Mouse (Mus musculus) liver, adult 2 months (tissue): ENCODE data around the gene Inafm1. TPM values are rescaled to one million over a fixed set of nuclear protein-coding genes. Genes with fewer than 3 reads are reported as not detected.

ENCODE experiments used
- DNase-seq: peaks from one replicate; pipeline ENCODE4 v3.0.0-alpha.2; 2011; ENCODE audit warnings: low read depth, low spot score; ENCODE audit errors: extremely low read depth
- H3K27ac ChIP-seq: fragments of 200-500 bp; replicated peaks from 2 replicates; pipeline ENCODE4 v1.5.1; 2012; ENCODE audit warnings: low read depth, mild to moderate bottlenecking, control low read depth, inconsistent platforms, low read length; ENCODE audit not compliant: insufficient read depth
- H3K27me3 ChIP-seq: fragments of 200-500 bp; 2 replicates; pipeline ENCODE4 v1.6.1; 2012; ENCODE audit warnings: mild to moderate bottlenecking, moderate library complexity, low read length, inconsistent platforms; ENCODE audit not compliant: control insufficient read depth, insufficient read depth
- H3K36me3 ChIP-seq: fragments of 200-500 bp; 2 replicates; pipeline ENCODE4 v1.6.1; 2012; ENCODE audit warnings: low read length, inconsistent platforms; ENCODE audit not compliant: control insufficient read depth, insufficient read depth
- H3K4me1 ChIP-seq: fragments of 200-500 bp; 2 replicates; pipeline ENCODE4 v1.6.1; 2011; ENCODE audit warnings: low read length; ENCODE audit not compliant: control insufficient read depth, insufficient read depth
- H3K4me3 ChIP-seq: fragments of 200-500 bp; 2 replicates; pipeline ENCODE4 v1.5.1; 2011; ENCODE audit warnings: low read depth, mild to moderate bottlenecking, control low read depth, low read length, moderate library complexity; ENCODE audit not compliant: insufficient read depth
- H3K79me2 ChIP-seq: fragments of 200-500 bp; 2 replicates; pipeline ENCODE4 v1.6.1; 2012; ENCODE audit warnings: inconsistent platforms, mild to moderate bottlenecking, low read length, moderate library complexity; ENCODE audit not compliant: control insufficient read depth, insufficient read depth
- H3K9ac ChIP-seq: fragments of 200-500 bp; 2 replicates; pipeline ENCODE4 v1.6.1; 2012; ENCODE audit warnings: low read depth, mild to moderate bottlenecking, control low read depth, inconsistent platforms, low read length
- CTCF ChIP-seq: fragments of 200-500 bp; IDR thresholded peaks from 2 replicates; pipeline ENCODE4 v1.5.1; 2011; ENCODE audit warnings: low read depth, low read length, control low read depth
- POLR2A ChIP-seq: fragments of 200-500 bp; IDR thresholded peaks from 2 replicates; pipeline ENCODE4 v1.6.1; 2011; ENCODE audit warnings: low read length, control low read depth; ENCODE audit not compliant: insufficient read depth; ENCODE audit errors: extremely low read depth
- WGBS: fragments of 180-500 bp; shearing (Covaris S2); methylation state at CpG from one replicate; pipeline ENCODE4 v1.1.7; 2018; 5-methylcytosine and 5-hydroxymethylcytosine counted together
- polyA plus RNA-seq: library from polyadenylated mRNA; depleted of rRNA; stranded (reverse); fragments of >200 nt; gene quantifications from 2 replicates; pipeline ENCODE4 v1.2.3, GENCODE M21; 2012
- total RNA-seq: library from RNA; depleted of rRNA; stranded (reverse); fragments of >200 nt; gene quantifications from 2 replicates; pipeline ENCODE4 v1.2.3, GENCODE M21; 2014

Inafm1 gene
- total and polyA plus RNA-seq, 2 experiments, result 1.9 to 8.8 TPM

DNA sequence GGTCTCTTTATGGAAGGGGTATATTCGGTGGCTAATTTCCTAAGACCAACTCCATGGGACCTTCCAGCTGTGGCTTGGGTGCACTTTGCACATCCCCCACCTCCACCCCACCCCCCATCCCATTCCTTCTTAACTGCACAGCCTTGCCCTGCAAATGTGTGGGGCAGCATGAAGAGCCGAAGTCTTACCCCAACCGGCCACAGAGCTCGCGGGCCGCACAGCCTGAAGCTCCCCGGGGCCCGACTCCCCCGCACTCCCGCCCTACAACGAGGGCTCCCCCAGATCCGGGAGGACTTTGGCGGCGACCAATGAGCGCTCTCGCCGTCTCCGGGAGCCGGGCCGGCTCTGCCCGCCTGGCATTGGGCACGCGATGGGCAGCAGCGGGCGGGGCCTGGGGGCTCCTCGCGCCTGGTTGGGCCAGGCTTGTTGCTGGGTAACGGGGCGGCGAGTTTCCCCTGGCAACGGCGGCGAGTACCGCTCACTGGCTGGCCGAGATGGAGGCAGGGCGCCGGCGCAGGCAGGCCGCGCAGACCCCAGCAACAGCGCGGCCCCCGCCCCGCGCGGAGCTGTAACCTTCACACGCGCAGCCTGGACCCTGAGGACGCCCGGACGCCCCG is 26.1 kb upstream of the Inafm1 start:
- Histone ChIP-seq H3K4me1 (peaks cover 7% of the 10 kb centered on the region; the same call in 1 of the 2 replicates), H3K9ac (peak overlapping the region; percentile 26; the same call in 1 of the 2 replicates), H3K4me3 (peak overlapping the region; percentile 17; the same call in 1 of the 2 replicates), H3K79me2 (no peaks in the 10 kb centered on the region), H3K27me3 (no peaks in the 10 kb centered on the region), H3K36me3 (no peaks in the 10 kb centered on the region), H3K27ac (no peak overlapping the region)
- 3% methylated on average over 52 of the region's 52 CpGs for WGBS
- TF ChIP-seq POLR2A, result no peak
- TF ChIP-seq CTCF, result no peak
- peak; percentile 48 for DNase-seq

DNA sequence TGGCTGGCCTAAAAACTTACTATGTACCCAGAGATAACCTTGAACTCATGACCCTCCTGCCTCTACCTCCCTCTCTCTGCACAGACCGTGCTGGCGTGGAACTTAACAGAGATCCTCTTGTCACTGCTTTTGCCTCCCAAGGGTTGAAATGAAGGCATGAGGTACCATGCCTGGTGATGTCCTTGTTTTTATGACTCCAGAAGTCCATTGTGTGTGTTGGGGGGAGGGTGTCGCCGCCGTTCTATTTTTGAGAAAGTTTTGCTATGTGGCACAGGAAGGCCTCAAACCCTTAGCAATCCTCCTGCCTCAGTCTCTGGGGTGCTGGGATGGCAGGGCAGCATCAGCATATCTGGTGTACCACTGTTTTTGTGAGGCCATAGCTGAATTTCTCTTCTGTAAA is 25.5 kb upstream of the Inafm1 start:
- peaks cover 7% of the 10 kb centered on the region; the same call in 1 of the 2 replicates for H3K4me1 ChIP-seq
- H3K9ac ChIP-seq, result no peak overlapping the region
- 85% methylated on average over 5 of the region's 5 CpGs for WGBS
- H3K4me3 ChIP-seq, result no peak overlapping the region
- TF ChIP-seq CTCF (no peak), POLR2A (no peak)
- H3K27ac ChIP-seq, result no peak overlapping the region
- no peak for DNase-seq
- no peaks in the 10 kb centered on the region for H3K36me3 ChIP-seq
- no peaks in the 10 kb centered on the region for H3K27me3 ChIP-seq
- no peaks in the 10 kb centered on the region for H3K79me2 ChIP-seq

DNA sequence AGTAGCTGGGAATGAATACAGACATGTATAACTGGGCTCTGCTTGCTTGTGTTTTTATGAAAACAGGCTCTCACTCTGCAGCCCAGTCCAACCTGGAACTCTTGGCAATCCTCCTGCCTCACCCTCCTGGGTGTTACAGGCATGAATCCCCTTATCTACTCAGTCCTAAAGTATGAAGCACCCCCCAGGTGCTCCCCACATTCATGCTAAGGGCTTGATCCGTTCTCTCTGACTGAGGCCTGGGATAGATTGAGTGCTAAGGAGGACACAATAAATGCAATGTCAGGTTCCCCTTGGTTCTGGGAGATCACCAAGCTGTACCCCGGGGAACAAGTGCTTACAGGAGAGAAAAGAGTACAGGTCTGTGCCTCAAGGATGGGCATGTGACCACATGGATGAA is 24.2 kb upstream of the Inafm1 start:
- Histone ChIP-seq H3K36me3 (no peaks in the 10 kb centered on the region), H3K27ac (no peak overlapping the region), H3K4me3 (no peak overlapping the region), H3K9ac (no peak overlapping the region), H3K4me1 (peaks cover 7% of the 10 kb centered on the region; the same call in 1 of the 2 replicates), H3K79me2 (no peaks in the 10 kb centered on the region), H3K27me3 (no peaks in the 10 kb centered on the region)
- WGBS, result 69% methylated on average over 2 of the region's 2 CpGs
- no peak for DNase-seq
- TF ChIP-seq POLR2A (no peak), CTCF (no peak)

DNA sequence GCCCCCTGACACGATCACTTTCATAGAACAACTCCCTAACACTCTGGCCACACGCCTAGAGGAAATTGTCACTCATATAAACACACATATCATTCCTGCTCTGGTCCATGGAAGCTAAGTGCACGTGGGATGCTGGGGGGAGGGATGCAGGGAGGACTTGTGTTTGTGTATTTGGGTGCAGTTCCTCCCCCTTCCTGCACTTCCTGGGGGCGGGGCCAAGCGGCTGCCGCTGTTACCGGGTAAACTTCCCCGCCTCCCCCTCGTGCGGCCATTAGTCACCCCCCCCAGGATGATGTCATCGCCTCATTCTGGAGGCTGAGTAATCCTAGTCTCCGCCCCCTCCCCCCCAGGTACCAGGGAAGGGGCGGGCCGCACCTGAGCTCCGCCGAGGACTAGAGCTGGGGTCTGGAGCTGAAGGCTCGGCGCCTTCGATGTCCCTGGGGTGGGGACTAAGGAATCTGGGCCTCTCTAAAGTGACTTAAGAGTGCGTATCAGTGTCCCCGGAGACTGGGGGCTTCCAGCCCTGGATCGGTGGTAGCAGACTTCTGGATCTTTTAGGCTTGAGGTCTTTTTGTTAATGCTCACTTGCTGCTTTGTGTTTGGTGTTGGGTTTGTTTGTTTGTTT is 23.5 kb upstream of the Inafm1 start:
- H3K27me3 ChIP-seq, result no peaks in the 10 kb centered on the region
- peak overlapping the region; percentile 24; the same call in 1 of the 2 replicates for H3K27ac ChIP-seq
- H3K9ac ChIP-seq, result peak overlapping the region; percentile 54
- TF ChIP-seq CTCF (no peak), POLR2A (no peak)
- WGBS, result 7% methylated on average over 22 of the region's 22 CpGs
- H3K36me3 ChIP-seq, result no peaks in the 10 kb centered on the region
- H3K4me3 ChIP-seq, result peak overlapping the region; percentile 47; the same call in 1 of the 2 replicates
- DNase-seq, result peak; percentile 58
- no peaks in the 10 kb centered on the region for H3K79me2 ChIP-seq
- H3K4me1 ChIP-seq, result peaks cover 7% of the 10 kb centered on the region; the same call in 1 of the 2 replicates

DNA sequence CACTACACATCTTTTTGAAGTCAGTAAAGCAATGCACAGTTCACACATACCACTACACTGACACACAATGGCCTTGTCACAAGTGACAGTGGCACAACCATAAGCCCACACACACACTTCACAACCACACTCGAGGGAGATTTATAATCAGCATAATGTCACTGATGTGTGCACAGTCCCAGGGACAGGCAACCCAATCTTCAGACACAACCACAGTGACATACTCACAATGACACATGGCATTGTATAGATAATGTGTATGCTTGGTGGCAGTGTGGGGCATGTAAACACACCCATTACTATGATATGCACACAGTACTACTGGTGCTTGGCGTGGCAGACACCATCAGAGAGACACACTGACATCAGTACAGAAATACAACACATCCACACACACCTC is 22.7 kb upstream of the Inafm1 start:
- no peaks in the 10 kb centered on the region for H3K36me3 ChIP-seq
- peaks cover 7% of the 10 kb centered on the region; the same call in 1 of the 2 replicates for H3K4me1 ChIP-seq
- 44% methylated on average over 2 of the region's 2 CpGs for WGBS
- H3K79me2 ChIP-seq, result no peaks in the 10 kb centered on the region
- no peak overlapping the region for H3K4me3 ChIP-seq
- TF ChIP-seq CTCF (no peak), POLR2A (no peak)
- DNase-seq, result no peak
- no peaks in the 10 kb centered on the region for H3K27me3 ChIP-seq
- no peak overlapping the region for H3K27ac ChIP-seq
- H3K9ac ChIP-seq, result no peak overlapping the region
